Mouse (Mus musculus): ENCODE data around the gene Plpp6.
"Not testable (repeated sequence)": the region's sequence is repeated elsewhere in the genome, so short reads cannot be mapped to it uniquely, and the experiment has no call there.

Plpp6 gene

GRCm38 (mm10) chr19:28982617-28983016 is 18.9 kb downstream of the Plpp6 start:
- DNase-seq (ENCODE audit: low spot score in 2 of 2): no peak

DNA sequence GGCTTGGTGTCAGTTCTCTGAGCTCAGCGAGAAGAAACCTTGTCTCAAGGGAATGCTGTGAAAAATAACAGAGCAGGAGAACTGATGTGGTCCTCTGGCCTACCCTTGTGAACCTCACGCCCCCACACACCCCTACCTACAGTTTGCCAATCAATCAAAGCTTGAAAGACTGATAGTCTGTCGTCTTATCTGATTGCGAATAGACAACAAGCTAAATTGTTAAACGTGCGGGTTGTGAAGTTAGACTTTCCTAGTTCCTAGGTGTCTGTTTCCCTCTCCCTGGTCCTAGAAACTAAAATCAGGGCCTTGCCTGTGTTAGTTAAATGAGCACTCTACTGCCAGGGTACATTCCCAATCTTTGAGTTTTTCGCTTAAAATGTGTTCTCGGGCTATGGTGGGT is 25.8 kb downstream of the Plpp6 start:
- DNase-seq (ENCODE audit: low spot score in 2 of 2): no peak

GRCm38 (mm10) chr19:28990194-28990589 is 26.4 kb downstream of the Plpp6 start, which contains the start of gene Cdc37l1:
Cdc37l1 (plus strand) TSS chr19:28990352.
- DNase-seq (ENCODE audit: low spot score in 2 of 2): peak; percentile 97

DNA sequence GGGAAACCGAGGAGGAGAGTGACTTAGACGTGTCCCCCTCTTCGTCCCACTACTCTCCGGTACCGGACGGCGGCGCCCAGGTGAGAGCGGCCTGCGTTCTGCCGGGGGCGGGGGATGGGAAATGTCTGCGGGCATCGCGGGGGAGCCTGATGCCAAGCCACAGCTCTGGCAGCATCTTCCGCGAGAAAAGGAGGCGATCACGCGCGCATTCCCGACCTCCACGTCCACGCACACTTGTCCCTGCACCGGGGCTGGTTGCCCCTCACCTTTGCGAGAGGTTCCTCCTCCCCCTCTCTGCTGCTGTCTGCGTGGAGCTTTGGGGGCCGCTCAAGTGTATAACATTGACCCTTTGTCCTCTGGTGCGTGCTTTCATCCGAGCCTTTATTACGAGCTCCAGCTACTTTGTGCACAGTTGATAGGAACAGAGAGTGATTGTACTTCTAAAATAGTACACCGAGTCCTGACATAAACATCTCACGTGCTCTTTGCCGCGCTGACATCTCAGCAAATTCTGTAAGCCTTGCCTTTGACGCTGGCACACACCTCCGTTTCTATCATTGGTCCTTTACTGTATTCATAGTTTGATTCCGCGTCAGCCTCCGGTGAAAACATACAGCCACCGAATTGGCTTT is 27.0 kb downstream of the Plpp6 start:
- DNase-seq (ENCODE audit: low spot score in 2 of 2): peak; percentile 49 to 56

- DNase-seq (ENCODE audit: low spot score in 2 of 2): no peak
Observed at GRCm38 (mm10) chr19:28991391-28991790, 27.6 kb downstream of the Plpp6 start.

- DNase-seq (ENCODE audit: low spot score in 2 of 2): peak; percentile 74 to 80
Observed at GRCm38 (mm10) chr19:28994870-28995269, 31.1 kb downstream of the Plpp6 start.

- DNase-seq (ENCODE audit: low spot score in 2 of 2): no peak
Observed at GRCm38 (mm10) chr19:28995366-28995765, 31.6 kb downstream of the Plpp6 start.

- DNase-seq (ENCODE audit: low spot score in 2 of 2): no peak
Observed at GRCm38 (mm10) chr19:28997976-28998630, 34.4 kb downstream of the Plpp6 start.

DNA sequence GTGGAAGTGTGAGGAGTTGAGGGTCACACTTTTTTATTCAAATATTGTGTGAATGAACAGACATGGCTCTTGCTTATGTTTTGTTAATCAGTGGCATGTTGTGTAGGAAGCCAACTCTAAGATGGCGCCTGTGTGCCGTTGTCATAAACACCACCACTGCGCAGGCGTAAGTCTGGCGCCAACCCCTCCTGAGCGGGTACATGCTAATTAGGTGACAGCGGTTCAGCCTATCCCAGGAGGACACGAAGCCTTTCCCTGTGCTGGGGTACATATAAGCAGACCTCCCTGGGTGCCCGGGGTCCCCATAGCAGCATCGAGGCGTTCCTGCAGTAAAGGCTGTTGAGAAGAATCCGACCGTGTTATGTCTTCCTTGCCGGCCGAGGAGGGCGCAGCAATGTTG is 36.6 kb downstream of the Plpp6 start:
- not testable (repeated sequence) for DNase-seq (ENCODE audit: low spot score in 2 of 2)

DNA sequence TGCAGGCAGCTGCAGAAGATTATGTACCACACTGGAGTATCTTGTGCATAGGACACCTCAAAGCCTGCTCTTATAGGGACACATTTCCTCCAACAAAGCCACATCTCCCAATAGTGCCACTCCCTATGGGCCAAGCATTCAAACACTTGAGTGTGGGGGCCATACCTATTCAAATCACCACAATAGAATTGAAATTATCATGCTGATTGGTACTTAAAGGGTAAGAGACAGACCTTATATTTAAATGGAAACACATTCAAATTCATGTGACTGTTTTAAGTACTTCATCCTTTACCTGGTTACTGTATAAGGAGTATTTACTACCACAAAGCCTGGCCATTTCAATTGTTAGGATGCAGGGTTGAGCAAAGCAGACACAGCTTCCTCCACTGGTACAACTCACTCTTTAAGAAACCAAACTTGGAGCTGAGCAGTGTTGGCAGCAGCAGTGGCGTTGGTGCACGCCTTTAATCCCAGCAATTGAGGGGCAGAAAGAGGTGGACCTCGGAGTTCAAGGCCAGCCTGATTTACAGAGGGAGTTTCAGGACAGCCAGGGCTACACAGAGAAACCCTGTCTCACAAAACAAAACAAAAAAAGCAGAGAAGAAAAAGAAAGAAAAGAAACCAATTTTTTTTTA is 44.4 kb downstream of the Plpp6 start:
- DNase-seq (ENCODE audit: low spot score in 2 of 2): no peak

- no peak for DNase-seq (ENCODE audit: low spot score in 2 of 2)
Observed at GRCm38 (mm10) chr19:29009046-29009445, 45.3 kb downstream of the Plpp6 start.

DNA sequence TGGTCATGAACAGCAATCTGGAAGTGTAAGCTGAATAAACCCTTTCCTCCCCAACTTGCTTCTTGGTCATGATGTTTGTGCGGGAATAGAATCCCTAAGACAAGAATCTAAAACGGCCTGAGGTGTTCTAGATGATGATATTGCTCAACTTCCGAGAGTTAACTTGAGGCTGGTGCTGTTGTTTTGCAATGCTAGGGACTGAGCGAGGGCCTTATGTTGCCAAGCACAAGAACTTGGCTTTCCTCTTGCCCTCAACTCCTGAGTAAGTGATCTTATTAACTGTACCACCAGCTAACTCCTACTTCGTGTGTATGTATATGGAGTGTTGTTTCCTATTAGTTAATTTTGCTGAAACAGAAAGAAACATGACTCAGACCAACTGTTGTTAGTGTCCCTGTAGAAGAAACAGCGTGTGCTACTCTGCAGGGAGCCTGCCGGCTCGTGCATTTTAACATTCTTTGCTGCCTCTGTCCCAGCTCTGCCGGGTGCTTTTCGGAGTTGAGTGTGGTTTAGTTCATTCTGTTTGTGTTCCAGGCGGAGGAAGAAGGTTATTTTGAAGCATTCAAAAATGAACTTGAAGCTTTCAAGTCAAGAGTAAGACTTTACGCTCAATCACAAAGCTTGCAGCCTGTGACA is 47.7 kb downstream of the Plpp6 start:
- no peak for DNase-seq (ENCODE audit: low spot score in 2 of 2)

DNA sequence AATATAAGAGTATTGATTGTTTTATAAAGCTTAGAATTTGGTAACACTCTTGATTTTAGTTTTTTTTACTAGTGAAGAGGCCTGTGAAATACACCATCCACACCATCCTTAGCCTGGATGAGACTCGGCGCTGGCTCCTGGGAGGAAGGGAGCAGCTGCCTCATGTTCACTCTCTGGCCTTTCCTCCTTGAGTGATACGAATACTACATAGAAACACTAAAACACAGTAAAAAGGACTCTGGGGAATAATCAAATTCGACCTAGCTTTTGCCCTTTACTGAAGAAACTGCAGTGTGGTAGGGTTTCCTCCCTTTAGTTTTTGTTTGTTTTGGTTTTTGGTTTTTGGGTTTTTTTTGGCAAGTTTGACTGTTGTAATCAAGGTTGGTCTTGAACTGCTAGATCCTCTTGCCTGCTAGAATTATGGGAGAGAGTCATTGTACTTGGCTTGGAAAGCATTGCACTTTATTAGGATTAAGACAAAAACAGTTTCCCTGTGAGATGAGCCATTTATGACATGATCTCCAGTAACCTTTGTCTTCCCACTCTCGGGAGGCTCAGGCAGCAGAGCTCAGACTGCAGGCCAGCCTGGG is 50.8 kb downstream of the Plpp6 start:
- DNase-seq (ENCODE audit: low spot score in 2 of 2): no peak

DNA sequence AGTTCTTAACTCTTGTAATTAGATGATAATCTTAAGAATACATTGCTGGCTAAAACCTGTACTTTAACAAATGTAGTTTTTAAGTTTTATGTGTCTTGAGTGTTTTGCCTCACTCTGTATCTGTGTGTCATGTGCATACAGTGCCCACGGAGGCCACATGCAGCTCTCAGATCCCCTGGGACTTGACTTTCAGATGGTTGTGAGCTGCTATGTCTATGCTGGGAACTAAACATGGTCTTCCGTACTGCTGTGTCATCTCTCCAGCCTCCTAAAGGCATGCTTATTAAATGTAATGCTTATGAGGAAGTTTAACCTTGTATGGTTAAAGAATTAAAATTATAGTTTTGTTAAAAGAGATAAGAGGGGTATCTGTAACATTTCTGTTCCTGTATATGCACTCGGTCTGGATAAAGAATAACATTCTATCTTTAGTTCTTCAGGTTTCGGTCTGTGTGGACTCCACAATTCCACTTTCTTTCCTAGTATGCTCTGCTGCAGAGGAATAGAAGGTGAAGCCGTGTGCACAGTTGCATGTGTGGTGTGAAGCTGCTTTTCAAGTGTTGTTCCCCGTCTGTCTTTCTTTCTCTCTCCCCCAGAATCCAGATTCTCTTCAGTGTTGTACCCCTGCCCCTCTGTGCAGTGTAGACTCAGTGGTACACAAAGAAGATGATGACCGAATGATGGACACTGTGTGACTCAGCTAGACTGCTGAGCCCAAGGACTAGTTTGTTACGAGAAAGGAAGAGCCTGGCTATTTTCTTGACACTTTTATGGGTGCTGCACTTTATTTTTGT is 51.9 kb downstream of the Plpp6 start:
- no peak for DNase-seq (ENCODE audit: low spot score in 2 of 2)

- no peak for DNase-seq (ENCODE audit: low spot score in 2 of 2)
Observed at GRCm38 (mm10) chr19:29016204-29016765, 52.5 kb downstream of the Plpp6 start.

Measured in right cerebral cortex, postnatal 10 days (tissue).